Mouse (Mus musculus): ENCODE data around the gene Ift46. TPM values are rescaled to one million over a fixed set of nuclear protein-coding genes. Genes with fewer than 3 reads are reported as not detected.
"Not testable (repeated sequence)": the region's sequence is repeated elsewhere in the genome, so short reads cannot be mapped to it uniquely, and the experiment has no call there.

Gene Ift46
- polyA plus RNA-seq, 1 experiment = 96.6 TPM

DNA sequence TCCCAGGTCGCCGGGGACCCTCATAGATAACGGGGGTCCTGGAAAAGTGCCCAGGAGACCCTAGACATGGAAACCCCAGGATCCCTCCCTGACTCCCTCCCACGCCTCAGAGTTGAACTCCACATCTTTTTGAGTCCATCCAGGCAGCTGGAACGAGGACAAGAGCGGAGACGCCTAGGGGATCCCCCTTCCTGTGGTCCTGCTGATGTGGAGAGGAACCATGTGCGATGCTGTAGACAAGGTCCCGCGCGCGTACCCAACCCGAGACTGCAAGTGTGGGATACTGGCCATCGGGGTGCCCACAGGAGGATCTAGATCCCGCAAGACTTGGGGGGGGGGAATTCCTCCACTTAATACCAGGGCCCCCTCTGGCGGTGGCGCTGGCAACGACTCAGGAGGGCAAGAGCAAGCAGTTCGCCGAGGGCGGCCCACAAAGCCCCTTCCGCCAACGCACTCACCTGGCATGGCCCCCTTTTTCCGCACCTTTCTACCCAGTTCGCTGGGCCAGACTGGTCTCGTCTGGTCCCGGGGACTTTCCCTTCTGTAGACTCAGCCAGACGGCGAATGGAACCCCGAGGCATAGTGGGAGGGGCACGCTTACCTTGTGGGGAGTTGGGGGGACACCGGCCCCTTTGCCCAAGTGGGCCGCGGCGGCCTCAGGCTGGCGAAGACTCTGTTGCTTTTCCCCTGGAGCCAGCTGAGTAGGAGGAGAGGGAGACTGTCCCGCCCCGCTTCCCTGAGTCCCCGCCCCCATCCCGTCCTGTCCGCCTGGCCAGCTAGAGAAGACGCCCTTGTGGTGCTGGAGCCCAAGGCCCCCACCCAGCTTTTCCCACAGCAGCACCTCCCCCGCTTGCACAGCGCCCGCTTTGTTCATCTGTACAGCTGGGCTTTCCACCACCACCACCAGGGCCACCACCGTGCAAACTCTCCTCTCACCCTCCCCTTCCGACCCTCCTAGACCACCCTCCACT, 32.9 kb upstream of the Ift46 start, which contains the start of gene Phldb1:
Phldb1 (minus strand) TSS at position 675 of the 971 bp plus-strand sequence.
- peak; percentile 46 to 50 for DNase-seq (ENCODE audit: extremely low spot score in 1 of 2, low spot score in 1 of 2)

DNA sequence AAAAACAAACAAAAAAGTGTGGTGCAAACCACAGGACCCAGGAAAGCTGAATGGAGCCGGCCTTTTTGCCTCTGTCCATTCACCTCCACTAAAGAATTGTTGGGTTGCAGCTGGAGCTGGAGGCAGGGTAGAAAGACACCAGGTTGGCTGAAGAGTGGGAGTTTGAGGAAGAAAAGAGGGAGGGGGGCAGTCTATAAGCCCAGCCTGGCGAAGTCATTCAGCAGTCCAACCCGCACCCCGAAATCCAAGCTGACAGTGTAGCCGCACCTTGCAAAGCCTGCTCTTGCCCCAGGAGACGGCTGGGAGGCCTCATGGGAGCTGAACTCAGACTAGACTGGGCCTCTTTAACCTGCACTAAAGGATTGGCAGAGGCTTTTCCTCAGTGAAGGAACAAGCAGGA, 31.8 kb upstream of the Ift46 start:
- DNase-seq (ENCODE audit: extremely low spot score in 1 of 2, low spot score in 1 of 2) = no peak

DNA sequence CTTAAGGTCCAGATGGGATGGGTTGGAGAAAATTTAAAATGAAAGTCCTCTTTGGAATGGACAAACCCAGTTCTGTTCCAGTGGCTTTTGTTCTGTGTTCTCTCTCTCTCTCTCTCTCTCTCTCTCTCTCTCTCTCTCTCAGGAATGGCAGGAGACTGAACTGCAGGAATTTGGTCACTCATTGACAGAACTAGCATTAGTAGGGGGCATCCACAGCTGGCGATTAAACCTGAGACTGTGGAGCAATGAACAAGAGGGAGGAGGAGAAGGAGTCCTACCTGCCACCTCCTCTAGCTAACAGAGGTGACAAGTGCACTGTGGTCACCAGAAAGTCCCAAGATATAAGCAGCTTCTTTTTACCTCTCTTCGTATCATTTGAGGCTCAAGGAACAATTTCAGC, 31.4 kb upstream of the Ift46 start:
- no peak for DNase-seq (ENCODE audit: extremely low spot score in 1 of 2, low spot score in 1 of 2)

DNA sequence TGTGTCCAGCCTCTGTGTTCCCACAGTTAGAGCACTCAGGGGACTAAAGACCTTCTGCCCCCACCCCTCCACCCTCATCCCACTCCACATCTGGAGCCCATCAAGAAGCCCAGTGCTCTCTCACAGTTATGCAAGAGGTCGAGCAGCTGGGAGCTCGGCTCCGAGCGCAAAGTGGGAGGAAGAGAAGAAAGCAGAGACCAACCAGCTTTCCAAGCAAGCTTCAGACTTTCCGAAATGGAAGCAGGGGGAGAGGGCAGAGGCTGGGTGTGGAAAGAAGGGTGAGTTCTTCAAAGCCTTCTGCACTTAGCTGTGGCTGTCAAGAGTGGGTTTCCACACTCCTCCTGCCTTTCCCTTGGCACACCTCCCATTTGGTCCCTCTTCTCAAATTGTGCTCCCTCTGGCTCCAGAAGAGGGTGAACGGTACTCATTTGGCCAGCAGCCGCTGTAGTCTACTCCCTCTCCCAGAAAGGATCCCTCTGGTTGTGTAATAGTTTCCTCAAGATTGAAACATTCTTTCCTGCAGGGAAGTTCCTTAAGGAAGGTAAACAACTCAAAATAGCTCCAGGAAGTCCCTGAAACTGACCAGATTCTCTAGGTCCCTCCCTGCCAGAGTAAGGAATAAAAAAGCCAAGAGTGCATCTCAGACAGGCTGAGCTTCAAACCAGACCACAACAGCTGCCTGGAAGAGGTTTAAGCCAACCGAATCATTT, 30.3 kb upstream of the Ift46 start:
- no peak for DNase-seq (ENCODE audit: extremely low spot score in 1 of 2, low spot score in 1 of 2)

DNA sequence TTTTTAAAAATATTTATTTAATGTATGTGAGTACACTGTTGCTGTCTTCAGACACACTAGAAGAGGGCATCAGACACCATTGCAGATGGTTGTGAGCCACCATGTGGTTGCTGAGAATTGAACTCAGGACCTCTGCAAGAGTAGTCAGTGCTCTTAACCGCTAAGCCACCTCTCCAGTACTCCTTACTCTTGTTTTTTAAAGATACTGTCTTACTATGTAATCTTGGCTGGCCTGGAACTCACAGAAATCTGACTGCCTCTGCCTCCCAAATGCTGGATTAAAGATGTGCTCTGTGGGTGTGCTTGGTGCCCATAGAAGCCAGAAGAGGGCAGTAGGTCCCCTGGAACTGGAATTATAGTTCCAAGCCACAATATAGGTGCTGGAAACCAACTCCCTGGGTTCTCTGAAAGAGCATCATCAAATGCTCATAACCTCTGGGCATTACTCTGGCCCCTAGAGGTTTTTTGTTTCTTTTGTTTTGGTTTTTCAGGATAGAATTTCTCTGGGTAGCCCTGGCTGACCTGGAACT, 27.0 kb upstream of the Ift46 start:
- DNase-seq (ENCODE audit: extremely low spot score in 1 of 2, low spot score in 1 of 2) = no peak

DNA sequence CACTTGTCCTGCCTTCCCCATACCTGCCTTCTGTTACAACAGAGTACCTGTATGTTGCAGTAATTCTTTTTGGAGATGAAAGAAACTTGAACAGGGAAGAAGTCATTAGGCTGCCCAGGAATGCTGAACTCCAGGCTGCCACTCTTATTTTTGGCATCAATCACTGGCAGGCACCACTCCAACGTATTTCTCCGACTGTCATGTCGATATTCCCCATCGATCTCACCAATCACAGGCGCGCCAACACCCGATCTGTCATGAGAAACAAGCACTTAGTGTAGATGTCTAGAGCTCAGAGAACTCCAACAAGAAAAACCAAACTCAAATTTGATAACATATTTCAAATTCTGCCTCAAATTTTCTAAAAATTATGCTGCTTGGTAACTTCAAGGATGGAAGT, 22.3 kb upstream of the Ift46 start:
- no peak for DNase-seq (ENCODE audit: extremely low spot score in 1 of 2, low spot score in 1 of 2)

DNA sequence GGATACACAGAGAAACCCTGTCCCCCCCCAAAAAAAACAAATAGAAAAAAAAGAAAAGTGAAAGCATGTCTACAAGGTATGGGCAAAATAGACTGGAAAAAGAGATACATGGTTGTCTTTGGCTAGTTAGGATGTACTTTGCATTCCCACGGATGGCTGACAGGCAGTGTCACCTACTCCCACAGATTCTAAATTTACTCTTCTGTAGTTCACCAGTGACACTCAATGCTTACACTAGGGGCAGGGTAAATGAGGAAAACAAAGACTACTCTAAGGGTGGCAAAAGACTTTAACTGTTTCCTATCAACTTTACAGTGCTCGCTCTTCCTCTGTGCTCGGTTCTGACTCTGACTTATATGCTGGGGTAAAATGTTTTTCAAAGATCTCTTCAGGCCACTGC, 21.0 kb upstream of the Ift46 start:
- peak in 1 of 2 experiments; percentile 26 for DNase-seq (ENCODE audit: extremely low spot score in 1 of 2, low spot score in 1 of 2)

DNA sequence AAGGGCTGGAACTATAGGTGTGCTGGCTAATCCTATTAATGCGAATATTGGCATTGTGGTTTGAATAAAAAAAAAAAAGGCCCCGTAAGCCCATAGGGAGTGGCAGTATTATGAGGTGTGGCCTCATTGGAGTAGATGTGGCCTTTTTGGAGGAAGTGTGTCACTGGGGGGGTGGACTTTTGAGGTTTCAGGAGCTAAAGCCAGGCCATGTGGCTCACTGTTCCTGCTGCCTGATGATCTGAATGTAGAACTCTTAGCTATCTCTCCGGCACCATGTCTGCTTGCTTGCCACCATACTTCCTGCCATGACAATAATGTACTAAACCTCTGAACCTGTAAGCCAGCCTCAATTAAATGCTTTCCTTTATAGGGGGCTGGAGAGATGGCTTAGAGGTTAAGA, 20.4 kb upstream of the Ift46 start:
- DNase-seq (ENCODE audit: extremely low spot score in 1 of 2, low spot score in 1 of 2) = no peak

DNA sequence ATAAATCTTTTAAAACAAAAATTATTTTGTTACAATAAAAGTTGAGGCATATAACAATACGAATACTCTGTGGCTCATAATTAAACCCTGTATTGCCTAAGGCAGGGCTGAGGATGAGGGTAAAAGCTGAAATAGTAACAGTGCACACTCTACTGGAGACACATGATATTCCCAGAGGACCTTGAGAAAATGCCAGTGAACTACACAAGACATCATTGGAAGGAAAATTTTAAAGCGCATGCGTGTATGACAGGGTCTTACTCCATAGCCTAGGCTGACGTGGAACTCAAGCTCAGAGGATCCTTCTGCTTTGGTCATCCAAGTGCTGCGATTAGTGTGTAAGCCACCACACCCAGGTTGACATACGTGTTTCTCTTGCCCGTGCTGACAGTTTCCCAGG, 19.2 kb upstream of the Ift46 start:
- peak in 1 of 2 experiments; percentile 43 for DNase-seq (ENCODE audit: extremely low spot score in 1 of 2, low spot score in 1 of 2)

DNA sequence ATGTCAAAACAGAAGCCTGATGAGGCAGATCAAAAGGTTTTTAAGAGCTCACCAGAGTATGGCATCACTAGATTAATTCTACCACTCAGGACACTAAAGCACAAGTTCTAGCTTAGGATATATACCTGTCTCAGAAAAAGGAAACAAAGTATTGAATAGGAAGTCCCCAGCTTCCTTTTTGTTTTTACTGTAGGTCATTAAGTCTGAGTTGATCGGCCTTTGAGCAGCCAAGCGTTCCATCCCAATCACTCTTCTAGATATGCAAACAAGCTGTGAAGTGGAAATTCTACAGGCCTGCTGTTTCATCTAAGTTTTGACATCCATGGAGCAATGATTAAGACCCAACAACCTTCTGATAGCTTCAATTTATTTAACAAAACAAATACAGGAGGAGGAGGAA, 6.8 kb upstream of the Ift46 start:
- DNase-seq (ENCODE audit: extremely low spot score in 1 of 2, low spot score in 1 of 2) = no peak

DNA sequence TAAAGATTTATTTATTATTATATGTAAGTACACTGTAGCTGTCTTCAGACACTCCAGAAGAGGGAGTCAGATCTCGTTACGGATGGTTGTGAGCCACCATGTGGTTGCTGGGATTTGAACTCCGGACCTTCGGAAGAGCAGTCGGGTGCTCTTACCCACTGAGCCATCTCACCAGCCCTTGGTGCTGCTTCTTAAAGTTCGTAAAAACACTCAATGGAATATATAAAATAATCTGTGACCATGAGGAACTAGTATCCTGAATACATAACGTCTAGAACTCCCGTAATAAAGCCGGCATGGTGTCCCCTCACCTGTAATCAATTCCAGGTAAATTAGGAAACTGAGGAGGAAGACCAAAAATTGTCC, 304 bp downstream of the Ift46 start:
- DNase-seq (ENCODE audit: extremely low spot score in 1 of 2, low spot score in 1 of 2) = not testable (repeated sequence)

DNA sequence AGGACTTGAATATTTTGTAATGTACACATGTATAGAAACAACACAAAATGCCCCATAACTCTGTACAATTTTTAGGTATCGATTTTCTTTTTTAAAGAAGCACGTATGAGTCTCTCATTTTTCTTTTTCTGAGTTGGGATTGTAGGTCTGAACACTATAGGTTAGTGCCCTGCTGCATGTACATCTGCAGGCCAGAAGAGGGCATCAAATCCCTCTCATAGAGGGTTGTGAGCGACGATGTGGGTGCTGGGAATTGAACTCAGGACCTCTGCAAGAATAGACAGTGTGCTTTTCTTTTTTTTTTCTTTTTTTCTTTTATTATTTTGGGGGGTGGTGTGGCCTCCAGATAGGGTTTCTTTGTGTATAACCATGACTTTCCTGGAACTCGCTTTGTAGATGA, 3.7 kb downstream of the Ift46 start:
- DNase-seq (ENCODE audit: extremely low spot score in 1 of 2, low spot score in 1 of 2) = no peak

DNA sequence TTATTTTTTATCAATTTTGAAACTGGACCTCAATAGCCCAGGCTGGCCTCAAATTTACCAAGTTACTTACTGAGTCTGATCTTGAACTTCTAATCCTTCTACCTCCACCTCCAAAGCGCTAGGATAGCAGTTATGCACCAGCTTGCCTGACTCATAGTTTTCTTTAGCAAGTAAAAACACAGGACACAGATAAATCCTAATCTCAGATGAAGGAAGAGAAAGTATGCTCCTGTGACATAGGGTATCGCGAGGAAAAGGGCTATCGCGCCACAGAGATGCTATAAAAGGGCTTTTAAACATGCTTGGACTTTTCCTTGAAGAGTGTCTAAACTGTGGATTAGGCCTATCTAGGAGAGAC, 4.7 kb downstream of the Ift46 start:
- no peak for DNase-seq (ENCODE audit: extremely low spot score in 1 of 2, low spot score in 1 of 2)

DNA sequence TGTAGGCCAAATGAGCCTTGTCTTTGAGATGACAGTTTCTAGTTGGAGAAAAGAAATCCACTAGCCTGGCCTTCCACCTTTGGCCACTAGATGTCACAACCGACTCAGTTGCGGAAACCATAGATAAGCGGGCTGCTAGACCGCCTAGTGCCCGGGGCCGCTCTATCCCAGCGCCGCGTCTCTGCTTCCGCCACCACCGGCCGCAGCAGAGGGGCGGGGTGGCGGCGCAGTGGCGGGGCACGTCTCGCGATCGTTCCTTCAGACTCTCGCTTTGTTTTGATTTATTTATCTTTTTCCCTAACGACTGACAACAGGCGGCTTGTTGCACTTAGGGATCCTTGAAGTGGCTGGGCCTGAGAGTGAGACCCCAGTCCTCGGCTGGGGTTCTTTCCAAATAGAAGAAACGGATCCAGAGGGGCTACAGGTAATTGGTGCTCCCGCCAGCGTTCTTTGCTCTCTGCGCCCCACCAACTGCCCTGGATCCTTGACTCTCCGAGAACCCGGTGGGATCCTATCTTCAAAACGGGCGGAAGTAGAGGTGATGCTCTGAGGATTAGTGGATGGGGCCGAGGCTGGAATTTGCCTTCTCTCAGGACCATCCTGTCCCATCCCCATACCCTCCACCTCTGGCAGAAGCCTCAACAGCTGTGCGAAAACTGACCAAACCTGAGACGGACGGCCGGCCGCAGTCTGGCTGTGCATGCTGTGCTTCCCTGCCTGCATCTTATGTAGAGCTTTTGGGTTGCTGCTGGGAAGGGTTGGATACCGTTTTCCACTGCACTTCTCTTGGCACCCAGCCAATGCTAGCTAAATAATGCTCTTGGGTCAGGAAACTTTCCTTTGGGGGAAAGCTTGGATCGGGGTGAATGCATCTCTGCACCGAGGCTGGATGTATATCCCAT, 5.3 kb downstream of the Ift46 start:
- DNase-seq (ENCODE audit: extremely low spot score in 1 of 2, low spot score in 1 of 2) = peak; percentile 89 to 97

DNA sequence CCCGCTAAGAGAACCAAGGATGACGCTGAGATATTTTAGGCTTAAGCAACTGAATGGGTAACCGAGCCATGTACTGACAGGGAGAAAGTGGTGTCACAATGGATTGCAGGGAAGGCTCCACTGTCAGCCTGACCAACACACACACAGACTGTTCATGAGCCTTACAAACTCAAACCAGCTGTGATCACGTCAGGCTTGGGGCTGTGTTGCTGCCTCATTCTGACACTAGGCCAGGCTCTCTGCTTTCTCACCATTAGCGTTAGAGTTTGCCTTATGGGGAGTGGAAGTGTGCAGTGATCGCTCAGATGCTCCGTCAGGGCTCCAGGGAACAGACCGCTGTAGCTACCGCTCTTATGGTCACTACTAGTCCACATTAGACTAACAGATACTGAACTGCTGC, 25.1 kb downstream of the Ift46 start:
- no peak for DNase-seq (ENCODE audit: extremely low spot score in 1 of 2, low spot score in 1 of 2)

DNA sequence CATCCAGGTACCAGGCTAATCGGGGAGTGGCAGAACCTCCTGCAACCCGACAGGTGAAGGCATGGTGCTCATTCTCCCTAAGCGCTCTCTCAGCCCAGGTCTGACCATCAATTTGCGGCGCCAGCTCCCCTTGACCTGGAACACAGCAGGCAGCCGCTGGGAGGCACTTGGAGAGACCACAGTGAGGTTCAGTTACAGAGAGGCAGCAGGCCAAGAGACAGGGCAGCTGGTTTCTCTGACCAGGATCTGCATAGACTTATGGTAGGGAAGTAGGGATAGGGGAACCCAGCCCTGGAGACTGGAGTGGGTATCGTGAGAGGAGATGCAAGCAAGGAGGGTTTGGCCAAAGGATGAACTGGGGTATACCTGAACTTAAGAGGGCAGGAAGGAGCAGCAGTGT, 30.6 kb downstream of the Ift46 start:
- no peak for DNase-seq (ENCODE audit: extremely low spot score in 1 of 2, low spot score in 1 of 2)

DNA sequence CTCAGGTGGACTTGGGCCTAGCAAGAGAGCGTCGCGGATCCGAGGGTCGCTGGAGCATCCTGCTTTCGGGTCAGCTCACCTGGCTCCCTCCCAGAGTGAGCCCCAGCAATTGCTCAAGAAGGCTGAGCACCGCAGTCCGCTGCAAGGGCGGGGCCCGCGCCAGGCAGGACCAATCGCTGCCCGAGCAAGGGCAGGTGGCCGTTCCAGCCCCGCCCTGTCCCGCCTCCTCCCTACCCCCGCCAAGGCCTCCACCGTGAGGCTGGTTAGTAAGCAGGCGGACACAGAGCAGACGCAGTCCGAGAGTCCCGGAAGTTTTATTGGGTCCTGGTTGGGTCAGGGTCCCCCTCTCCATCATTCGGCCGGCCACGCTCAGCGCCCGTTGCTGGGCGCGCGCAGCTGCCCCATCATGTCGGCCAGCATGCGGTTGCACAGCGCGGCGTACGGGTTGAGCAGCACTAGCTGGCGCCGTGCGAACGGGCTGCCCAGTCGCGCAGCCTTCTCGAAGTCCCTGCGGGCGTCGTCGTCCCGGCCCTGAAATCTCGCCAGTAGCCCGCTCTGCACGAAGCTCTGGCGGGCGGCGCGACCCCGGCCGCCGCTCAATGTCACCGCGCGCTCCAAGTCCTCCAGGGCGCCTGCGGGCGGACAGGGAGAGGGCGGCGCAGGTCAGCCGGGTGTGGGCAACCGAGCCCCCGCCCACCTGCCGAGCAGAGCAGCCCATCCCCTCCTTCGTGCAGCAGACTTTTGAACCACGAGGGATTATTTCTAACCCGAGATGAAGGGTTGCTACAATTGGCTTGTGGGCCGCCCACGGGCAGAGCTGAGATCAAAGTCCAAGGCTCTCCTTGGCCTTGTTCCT, 31.6 kb downstream of the Ift46 start, which contains the start of gene Tmem25:
Tmem25 (minus strand) TSS at position 206 of the 856 bp plus-strand sequence.
- DNase-seq (ENCODE audit: extremely low spot score in 1 of 2, low spot score in 1 of 2) = peak; percentile 78 to 91

DNA sequence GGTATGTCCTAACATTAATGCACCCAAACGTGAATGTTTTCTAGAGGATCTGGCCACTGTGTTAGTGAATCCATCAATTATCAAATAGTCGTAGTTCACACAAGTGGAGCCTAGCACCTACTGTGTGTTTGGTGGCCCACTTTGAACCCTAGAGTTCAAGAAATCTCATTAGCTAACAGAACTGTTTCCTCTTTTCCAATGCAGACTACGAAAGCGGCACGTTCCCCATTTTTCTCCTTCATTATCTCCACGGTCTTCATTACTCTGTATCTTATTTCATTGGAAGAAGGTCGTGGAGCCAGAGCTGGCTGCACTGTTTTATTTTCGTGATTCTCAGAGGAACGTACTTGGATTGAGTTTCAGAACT, 32.2 kb downstream of the Ift46 start:
- no peak for DNase-seq (ENCODE audit: extremely low spot score in 1 of 2, low spot score in 1 of 2)

DNA sequence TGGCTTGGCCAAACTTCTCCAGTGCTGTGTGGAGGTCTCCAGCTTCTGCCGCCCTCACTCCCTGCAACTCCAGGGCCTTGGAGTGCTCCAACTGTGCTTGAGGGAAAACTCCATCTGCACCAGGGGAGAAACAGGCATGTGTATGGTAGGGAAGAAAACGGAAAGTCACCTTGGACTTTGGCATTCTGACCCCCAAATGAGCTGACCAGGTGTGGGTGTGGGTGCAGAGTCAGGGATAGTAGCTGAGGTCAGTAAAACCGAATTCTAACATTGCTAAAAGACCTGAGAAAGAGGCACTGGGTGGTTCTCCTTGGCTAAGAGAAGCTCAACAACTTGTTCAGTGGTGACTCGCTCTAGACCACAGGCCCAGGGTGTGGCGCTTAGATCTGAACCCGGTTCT, 34.0 kb downstream of the Ift46 start:
- DNase-seq (ENCODE audit: extremely low spot score in 1 of 2, low spot score in 1 of 2) = no peak
